Mouse (Mus musculus): ENCODE data around the gene Trim3.

GRCm38 (mm10) chr7:105570756-105571155 lies 62.6 kb downstream of the Trim3 start:
- TF ChIP-seq CTCF (IDR thresholded peaks at IDR 0.05; ENCODE audit: low read depth, low read length) (no peak), POLR2A (IDR thresholded peaks at IDR 0.05; ENCODE audit: extremely low read depth, insufficient read depth, low read length) (no peak)
